Mouse (Mus musculus) C2C12 (cell line): ENCODE measurements around the gene Ap2s1.

Source experiments
- CEBPB ChIP-seq: IDR thresholded peaks from one replicate; pipeline ENCODE4 v1.6.1; 2011; ENCODE audit warnings: low read depth, mild to moderate bottlenecking, control low read depth, moderate library complexity
- CTCF ChIP-seq: IDR thresholded peaks from one replicate; pipeline ENCODE4 v1.5.1; 2011; ENCODE audit not compliant: control insufficient read depth, insufficient read depth, insufficient read length
- MAX ChIP-seq: IDR thresholded peaks from one replicate; pipeline ENCODE4 v1.6.1; 2011; ENCODE audit warnings: mild to moderate bottlenecking, control low read depth
- MYOD1 ChIP-seq: IDR thresholded peaks from one replicate; pipeline ENCODE4 v1.6.1; 2011; ENCODE audit warnings: low read depth; ENCODE audit not compliant: control insufficient read depth, insufficient read length
- MYOG ChIP-seq: IDR thresholded peaks from one replicate; pipeline ENCODE4 v1.6.1; 2011; ENCODE audit not compliant: control insufficient read depth, insufficient read length; ENCODE audit errors: extremely low read depth
- USF1 ChIP-seq: IDR thresholded peaks from one replicate; pipeline ENCODE4 v1.6.1; 2011; ENCODE audit warnings: low read depth, mild to moderate bottlenecking, control low read depth, moderate library complexity

DNA sequence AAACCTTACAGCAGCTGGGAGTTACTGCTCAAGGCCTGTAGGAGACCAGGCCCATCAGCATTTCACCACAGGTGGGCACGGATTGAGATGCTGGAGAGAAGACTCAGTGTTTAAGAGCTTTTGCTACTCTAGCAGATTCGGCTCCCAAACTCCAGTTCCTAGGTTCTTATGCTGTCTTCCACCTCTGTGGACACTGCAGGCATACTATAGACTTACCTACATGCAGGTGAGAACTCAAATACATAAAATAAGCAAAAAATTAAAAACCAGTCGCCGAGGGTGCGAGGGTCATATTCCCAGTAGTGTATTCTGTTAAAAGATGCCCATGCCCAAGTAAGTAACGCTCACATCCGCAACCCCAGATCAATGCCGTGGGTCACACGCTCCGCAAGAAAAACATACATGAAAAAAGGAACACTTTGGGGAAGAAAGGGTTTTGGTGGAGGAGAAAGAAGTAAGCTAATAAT is 571 bp upstream of the Ap2s1 start:
- TF ChIP-seq CTCF (no peak), MAX (no peak), MYOD1 (no peak), MYOG (no peak), USF1 (no peak), CEBPB (no peak)
